Mouse (Mus musculus) macrophage (primary cell): Measurements from ENCODE around the gene Rhot2. TPM values are rescaled to one million over a fixed set of nuclear protein-coding genes. Genes with fewer than 3 reads are reported as not detected.
"Not testable (repeated sequence)": the region's sequence is repeated elsewhere in the genome, so short reads cannot be mapped to it uniquely, and the experiment has no call there.

ENCODE experiments used
- H3K27ac ChIP-seq: fragments of 350-480 bp; formaldehyde crosslinking; 2 replicates; pipeline ENCODE4 v1.9.0; 2021
- H3K36me3 ChIP-seq: fragments of 350-480 bp; formaldehyde crosslinking; 2 replicates; pipeline ENCODE4 v1.9.0; 2021; ENCODE audit errors: inconsistent target
- H3K4me3 ChIP-seq: fragments of 350-480 bp; formaldehyde crosslinking; 2 replicates; pipeline ENCODE4 v1.9.0; 2021; ENCODE audit errors: inconsistent target
- H3K79me2 ChIP-seq: fragments of 350-480 bp; formaldehyde crosslinking; 2 replicates; pipeline ENCODE4 v1.9.0; 2021; ENCODE audit errors: inconsistent target
- WGBS: methylation state at CpG from one replicate; pipeline ENCODE4 v1.1.7; 2026; ENCODE audit warnings: inconsistent platforms; ENCODE audit not compliant: missing documents; 5-methylcytosine and 5-hydroxymethylcytosine counted together
- polyA plus RNA-seq: library from polyadenylated mRNA; stranded (reverse); fragments of 250-400 nt; gene quantifications from 3 replicates; pipeline ENCODE4 v1.2.4, GENCODE M21; 2018; ENCODE audit warnings: inconsistent platforms

The Rhot2 gene
- polyA plus RNA-seq, 1 experiment from 2014 or later = 20.6 TPM

DNA sequence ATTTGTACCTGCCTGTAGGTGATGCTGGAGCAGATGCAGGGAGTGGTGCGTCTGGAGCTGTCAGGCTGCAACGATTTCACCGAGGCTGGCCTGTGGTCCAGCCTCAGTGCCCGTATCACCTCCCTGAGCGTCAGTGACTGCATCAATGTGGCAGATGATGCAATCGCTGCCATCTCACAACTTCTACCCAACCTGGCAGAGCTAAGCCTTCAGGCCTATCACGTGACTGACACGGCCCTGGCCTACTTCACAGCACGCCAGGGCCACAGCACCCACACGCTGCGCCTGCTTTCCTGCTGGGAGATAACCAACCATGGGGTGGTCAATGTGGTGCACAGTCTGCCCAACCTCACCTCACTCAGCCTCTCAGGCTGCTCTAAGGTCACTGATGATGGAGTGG is 27.0 kb downstream of the Rhot2 start:
- no peak overlapping the region for H3K27ac ChIP-seq
- H3K4me3 ChIP-seq = no peak overlapping the region
- 72% methylated on average over 11 of the region's 11 CpGs for whole genome bisulfite sequencing
- no peaks in the 10 kb centered on the region for H3K36me3 ChIP-seq
- no peaks in the 10 kb centered on the region for H3K79me2 ChIP-seq

DNA sequence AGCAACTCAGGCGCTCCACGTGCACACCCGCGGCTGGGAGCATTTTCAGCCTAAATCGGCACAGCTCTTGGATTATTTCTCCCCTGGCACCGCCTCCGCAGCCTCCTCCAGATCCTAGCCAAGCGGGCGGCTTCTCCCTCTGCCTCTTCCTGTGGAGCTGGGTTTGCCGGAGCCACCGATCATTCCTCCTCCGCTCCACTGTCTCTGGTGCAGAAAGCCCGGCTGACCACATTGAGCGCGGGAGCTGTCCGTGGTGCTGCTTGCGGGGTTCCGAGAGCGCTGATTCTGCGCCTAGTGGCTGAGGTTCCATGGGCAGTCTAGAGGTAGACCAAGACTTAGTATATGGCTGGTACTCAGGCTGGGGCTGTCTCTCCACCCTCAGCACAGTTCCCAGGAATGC is 31.2 kb downstream of the Rhot2 start:
- H3K27ac ChIP-seq = no peak overlapping the region
- H3K36me3 ChIP-seq = no peaks in the 10 kb centered on the region
- H3K79me2 ChIP-seq = no peaks in the 10 kb centered on the region
- 2% methylated on average over 17 of the region's 20 CpGs for WGBS
- H3K4me3 ChIP-seq = no peak overlapping the region

DNA sequence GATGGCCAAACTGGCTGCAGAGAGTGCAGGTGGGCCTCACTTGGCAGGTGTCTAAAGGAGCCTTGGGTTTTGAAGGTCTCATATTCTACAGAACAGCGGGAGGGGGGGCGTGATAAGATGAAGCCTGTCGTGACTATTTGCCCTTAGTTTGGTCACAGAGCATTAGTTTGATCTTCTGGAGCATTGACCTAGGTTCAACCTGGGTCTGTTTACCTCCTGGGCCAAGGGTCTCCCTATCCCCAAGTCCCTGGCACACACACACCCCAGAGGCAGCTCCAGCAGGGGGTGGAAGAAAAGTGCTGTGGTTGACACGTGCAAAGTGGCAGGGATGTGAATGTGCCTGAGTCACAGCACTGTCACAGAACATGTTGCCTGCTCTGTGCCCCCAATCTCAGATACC is 33.8 kb downstream of the Rhot2 start:
- H3K79me2 ChIP-seq = no peaks in the 10 kb centered on the region
- no peaks in the 10 kb centered on the region for H3K36me3 ChIP-seq
- H3K4me3 ChIP-seq = no peak overlapping the region
- no peak overlapping the region for H3K27ac ChIP-seq
- 66% methylated on average over 4 of the region's 4 CpGs for WGBS

DNA sequence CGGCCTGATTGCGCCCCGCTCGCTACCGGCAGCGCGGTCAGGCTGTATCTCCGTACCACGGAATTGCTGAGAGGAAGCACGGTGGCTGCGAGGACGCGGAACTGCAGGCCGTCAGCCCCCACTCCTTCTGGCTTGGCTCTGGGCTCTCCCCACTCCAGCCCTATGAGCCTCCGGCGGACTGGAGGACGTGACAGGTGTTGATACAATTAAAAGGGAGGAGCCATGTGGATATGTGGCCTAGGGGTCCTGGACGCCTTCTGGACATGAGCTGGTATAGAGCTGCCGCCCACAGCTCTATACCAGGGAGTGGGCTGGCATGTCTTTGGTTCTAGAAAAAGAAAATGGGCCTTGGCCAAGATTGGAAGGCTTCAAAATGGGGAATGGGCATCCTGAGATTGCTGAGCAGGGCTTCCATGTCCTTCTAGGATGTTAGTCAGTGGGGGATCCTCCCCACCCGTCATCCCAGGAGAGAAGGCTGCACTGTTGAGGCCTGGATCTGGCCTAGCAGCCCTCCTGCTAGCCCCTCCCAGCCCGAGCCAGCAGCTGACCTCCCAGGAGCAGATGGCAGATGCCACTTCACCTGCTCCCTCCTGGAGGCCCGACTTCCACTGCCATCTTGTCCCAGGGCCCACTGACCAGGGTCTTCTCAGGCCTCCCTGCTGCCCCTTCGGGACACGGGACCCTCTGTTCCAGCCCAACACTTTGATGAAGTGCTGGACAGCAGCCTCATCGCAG is 34.9 kb downstream of the Rhot2 start:
- 16% methylated on average over 25 of the region's 25 CpGs for WGBS
- no peak overlapping the region for H3K4me3 ChIP-seq
- H3K27ac ChIP-seq = no peak overlapping the region
- no peaks in the 10 kb centered on the region for H3K36me3 ChIP-seq
- H3K79me2 ChIP-seq = no peaks in the 10 kb centered on the region

DNA sequence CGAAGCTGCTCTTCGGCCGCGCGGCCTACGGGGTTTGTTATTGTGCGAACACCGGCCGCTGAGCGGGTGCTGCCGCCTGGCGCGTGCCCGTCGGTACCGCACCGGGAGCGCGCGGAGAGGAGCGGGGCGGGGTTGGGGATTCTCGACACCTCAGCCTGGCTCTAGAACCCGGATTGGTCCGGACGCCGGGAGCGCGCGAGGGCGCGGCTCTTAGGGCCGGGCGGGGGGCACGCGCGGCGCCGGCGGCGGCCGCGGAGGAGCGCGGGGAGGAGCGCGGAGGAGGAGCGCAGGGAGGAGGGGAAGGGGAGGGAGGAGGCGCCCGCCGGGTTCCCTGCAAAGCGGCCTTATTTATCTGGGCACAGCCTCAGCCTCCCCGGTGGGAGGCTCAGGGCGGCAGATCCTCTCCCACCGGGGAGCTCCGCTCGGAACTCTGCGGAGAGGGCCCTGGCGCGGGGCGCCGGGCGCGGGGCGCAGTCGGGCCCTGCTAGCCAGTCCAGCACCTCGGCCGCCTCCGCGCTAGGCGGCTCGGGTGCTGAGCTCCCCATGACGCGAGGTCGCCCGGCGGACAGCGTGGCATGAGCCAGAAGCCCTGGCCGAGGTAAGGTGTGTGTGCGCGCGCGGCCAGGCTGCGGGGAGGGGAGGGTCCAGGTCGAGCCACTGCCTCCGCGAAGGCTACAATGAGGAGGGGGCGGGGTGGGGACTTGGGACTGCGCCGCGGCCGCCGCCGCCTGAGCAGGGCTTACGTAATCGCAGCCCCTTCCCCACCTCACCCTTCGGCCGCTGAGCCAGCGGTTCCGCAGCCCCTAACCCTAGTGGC is 35.7 kb downstream of the Rhot2 start, which contains the start of gene Fbxl16:
TSS of gene Fbxl16 (plus strand) at position 297 of the 817 bp plus-strand sequence.
- H3K79me2 ChIP-seq = no peaks in the 10 kb centered on the region
- no peak within 1 kb of the TSS for H3K4me3 ChIP-seq
- WGBS = under 1% methylated on average over 82 of the region's 100 CpGs
- no peaks in the 10 kb centered on the region for H3K36me3 ChIP-seq
- H3K27ac ChIP-seq = no peak within 1 kb of the TSS

DNA sequence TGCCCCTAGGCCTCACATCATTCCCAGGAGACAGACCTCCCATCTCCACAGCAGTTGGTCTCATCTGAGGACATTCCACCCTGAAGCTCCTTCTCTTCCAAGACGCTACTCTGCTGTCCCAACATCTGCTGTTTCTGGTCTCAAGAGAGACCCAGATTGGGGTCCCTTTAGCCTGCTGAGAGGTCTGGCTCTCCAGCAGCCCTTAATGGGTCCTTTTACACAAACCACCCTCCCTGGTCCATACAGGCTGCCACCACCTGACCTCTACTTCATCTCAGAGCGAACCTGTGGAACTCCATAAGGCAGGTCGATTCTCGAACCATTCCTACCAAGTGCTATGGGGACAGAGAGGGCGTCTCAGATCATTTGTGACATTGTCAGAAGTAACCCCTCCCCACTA is 36.6 kb downstream of the Rhot2 start:
- WGBS = 59% methylated on average over 5 of the region's 5 CpGs
- Histone ChIP-seq H3K4me3 (no peak overlapping the region), H3K27ac (no peak overlapping the region), H3K36me3 (no peaks in the 10 kb centered on the region), H3K79me2 (no peaks in the 10 kb centered on the region)

DNA sequence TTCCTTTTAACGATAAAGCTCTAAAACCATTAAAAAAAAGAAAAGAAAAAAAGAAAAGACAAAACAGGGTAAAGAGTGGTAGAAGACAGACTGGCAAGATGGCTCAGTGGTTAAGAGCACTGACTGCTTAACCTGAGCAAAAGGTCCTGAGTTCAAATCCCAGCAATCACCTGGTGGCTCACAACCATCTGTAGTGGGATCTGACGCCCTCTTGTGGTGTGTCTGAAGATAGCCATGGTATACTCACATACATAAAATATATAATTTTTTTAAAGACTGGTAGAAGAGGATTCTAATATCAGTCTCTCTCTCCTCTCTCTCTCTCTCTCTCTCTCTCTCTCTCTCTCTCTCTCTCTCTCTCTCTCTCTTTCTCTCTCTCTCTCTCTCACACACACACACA is 37.2 kb downstream of the Rhot2 start:
- WGBS = 42% methylated on average over 2 of the region's 2 CpGs
- not testable (repeated sequence) for H3K4me3 ChIP-seq, H3K79me2 ChIP-seq, H3K27ac ChIP-seq, H3K36me3 ChIP-seq

DNA sequence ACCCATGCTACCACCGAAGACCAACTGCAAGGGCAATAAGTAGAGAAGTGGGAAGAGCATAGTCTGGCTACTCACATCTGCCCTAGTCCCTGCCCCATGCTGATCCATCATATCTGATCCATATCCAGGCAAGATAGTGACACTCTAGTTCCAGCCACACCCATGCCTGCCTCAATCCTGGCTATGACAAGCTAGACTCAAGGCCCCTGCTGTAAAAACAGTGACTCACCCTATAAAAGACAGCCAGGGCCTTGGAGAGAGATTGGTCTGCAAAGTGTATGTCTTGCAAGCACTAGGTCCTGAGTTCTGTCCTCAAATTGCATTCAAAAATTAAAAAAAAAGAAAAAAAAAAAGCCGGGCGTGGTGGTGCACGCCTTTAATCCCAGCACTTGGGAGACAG is 38.1 kb downstream of the Rhot2 start:
- 79% methylated on average over 2 of the region's 4 CpGs for WGBS
- Histone ChIP-seq H3K79me2 (no peaks in the 10 kb centered on the region), H3K27ac (no peak overlapping the region), H3K36me3 (no peaks in the 10 kb centered on the region), H3K4me3 (no peak overlapping the region)

DNA sequence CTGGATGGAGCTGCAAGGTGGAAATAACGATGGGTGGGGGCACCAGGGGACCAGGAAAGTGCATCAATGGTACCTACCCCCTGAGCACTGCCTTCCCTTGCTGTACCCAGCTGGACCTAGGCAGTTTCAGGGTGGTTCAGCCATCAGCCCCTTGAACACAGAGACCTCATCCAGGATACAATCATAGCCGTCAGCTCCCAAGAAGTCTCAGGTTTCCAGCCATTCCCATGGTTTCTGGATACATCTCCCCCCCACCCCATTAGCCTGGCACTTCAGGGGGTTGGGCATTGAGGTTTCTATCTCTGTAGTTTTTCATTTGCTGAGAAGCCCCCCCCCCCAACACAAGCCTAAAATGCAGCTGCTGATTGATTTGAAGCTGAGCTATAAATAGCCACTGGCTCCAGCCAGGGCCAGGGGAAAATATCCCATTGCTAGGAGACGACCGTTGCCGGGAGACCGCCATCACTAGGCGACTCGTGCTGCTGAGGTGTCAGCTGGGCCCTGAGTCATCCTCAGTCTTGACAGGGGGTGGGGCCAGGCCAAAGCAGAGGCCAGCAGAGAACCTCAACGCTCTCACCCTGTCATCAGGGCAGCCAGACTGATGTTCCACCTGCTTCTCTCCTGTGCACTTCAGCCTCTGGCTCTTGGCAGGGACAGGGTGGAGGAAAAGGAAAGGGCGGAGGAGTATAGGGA is 41.7 kb downstream of the Rhot2 start:
- Histone ChIP-seq H3K27ac (no peak overlapping the region), H3K36me3 (no peaks in the 10 kb centered on the region), H3K79me2 (no peaks in the 10 kb centered on the region), H3K4me3 (no peak overlapping the region)
- WGBS = 15% methylated on average over 10 of the region's 10 CpGs

DNA sequence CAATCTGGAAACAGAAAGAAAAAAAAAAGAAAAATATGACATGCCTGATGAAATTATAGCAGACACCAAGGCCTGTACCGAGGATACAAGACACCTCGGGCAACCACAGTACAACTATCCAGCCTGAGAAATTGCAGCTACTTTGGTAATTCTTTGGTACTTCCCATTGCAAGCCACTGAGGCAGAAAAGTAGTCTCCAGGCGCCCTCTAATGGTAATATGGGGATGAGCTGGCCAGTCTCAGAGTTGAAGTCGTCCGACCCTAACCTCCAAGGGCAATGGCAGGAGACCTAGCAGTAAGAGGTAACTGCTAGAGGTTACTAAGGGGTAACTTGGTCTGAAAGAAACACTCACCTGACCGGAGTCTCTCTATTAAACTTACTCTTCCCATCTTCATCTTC is 43.6 kb downstream of the Rhot2 start:
- H3K79me2 ChIP-seq = no peaks in the 10 kb centered on the region
- 8% methylated on average over 6 of the region's 6 CpGs for WGBS
- no peak overlapping the region for H3K27ac ChIP-seq
- H3K36me3 ChIP-seq = no peaks in the 10 kb centered on the region
- H3K4me3 ChIP-seq = no peak overlapping the region

DNA sequence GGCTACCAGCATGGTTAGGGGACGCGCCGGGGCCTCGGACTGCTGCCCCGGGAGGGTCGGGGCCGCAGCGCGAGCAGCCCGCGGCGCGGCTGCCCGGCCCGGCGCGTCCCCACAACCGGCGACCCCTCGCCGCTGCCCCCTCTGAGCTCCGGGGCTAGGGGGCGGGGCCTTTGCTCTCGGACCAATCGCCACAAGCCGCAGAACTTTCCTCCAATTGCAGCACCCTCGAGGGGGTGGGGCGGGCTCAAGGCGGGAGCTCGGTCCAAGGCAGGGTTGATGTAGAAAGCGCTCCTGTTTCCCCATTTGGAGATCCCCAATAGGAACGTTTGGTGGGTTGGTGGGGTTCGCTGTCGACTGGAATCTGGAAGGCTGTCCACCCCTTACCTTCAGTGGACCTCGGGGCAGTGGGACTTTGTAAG is 47.7 kb downstream of the Rhot2 start, which contains the start of gene Metrn:
TSS of gene Metrn (minus strand) at position 186 of the 419 bp plus-strand sequence.
- Histone ChIP-seq H3K79me2 (no peaks in the 10 kb centered on the region; the same call in 1 of the 2 replicates), H3K27ac (no peak within 1 kb of the TSS), H3K4me3 (peak within 1 kb of the TSS; percentile 53), H3K36me3 (no peaks in the 10 kb centered on the region)
- WGBS = under 1% methylated on average over 35 of the region's 35 CpGs

DNA sequence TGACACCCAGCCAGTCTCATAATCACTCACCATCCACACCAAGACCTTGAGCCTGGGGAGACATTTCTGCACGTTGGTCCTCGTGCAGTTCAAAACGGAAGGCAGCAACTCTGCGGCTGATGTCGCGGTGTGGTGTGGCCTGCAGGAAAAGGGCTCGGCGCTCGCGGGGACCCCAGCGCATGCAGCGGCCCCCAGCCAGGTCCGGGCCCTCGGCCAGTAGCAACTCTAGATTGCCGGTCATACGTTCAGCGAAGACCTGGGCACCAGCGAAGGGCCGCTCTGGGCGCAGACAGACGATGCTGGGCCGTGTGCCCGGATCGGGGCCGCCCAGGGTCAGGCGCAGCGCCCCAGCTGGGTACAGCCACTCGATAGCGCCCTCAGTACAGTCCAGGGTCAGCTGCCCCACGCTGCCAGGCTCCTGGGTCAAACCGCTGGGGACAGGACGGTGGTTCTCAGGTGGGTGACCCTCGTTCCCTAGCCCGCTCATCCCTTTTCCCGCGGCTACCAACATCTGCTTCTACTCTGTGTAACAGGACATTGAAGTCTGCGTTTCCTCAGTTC is 48.4 kb downstream of the Rhot2 start:
- no peaks in the 10 kb centered on the region for H3K36me3 ChIP-seq
- H3K27ac ChIP-seq = no peak overlapping the region
- H3K79me2 ChIP-seq = peaks cover 7% of the 10 kb centered on the region; the same call in 1 of the 2 replicates
- 1% methylated on average over 37 of the region's 37 CpGs for WGBS
- peak overlapping the region; percentile 53 for H3K4me3 ChIP-seq

DNA sequence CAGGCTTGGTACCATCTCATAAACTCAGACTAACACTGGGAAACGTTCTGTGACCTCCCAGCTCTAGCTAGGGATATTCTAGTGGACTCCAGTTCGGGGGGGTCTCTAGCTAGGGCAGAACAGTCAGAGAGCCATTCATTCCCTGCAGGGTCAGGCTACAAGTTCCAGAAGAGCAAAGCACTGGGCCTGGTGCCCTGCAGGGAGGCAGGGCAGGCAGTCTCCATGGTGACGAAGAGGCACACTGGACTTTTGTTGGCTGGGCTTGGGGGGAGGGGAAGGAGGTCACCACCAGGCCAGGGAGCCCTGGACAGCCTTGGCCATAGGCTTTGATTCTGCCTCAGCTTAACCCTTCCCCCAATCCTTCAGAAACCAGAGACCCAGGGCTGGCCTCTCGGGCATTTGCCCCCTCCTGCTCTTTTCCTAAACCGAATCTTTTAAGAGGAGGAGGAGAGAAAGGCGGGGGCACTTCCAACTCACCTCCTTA is 49.0 kb downstream of the Rhot2 start, which contains the start of gene AC134908.4:
TSS of gene AC134908.4 (minus strand) at position 51 of the 484 bp plus-strand sequence.
- H3K36me3 ChIP-seq = no peaks in the 10 kb centered on the region
- H3K27ac ChIP-seq = no peak within 1 kb of the TSS
- H3K4me3 ChIP-seq = peak within 1 kb of the TSS; percentile 53
- 77% methylated on average over 6 of the region's 6 CpGs for WGBS
- H3K79me2 ChIP-seq = peaks cover 13% of the 10 kb centered on the region; the same call in 1 of the 2 replicates

DNA sequence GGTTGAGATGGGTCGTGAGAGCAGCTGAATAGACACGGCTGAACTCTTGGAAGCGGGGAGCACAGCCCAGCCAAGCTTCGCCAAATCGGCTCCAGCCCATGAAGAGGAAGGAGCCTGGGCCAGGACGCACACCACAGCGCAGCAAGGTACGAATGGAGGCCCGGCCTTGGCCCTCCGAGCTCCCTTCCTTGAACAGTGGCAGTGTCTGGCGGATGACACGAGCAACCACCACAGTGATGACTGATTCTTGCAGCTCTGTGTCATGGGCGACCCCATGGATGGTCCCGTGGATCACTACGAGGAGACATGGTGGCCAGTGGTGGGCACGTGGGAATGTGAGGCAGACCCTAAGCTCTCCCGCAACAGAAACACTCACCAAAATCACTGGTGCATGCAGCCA is 49.7 kb downstream of the Rhot2 start:
- Histone ChIP-seq H3K27ac (no peak overlapping the region), H3K79me2 (peaks cover 15% of the 10 kb centered on the region; the same call in 1 of the 2 replicates), H3K4me3 (no peak overlapping the region), H3K36me3 (no peaks in the 10 kb centered on the region)
- WGBS = 97% methylated on average over 14 of the region's 17 CpGs
